Mouse (Mus musculus): ENCODE results near the gene Tnrc6b. TPM values are rescaled to one million over a fixed set of nuclear protein-coding genes. Genes with fewer than 3 reads are reported as not detected.

Gene Tnrc6b
- polyA plus RNA-seq, 1 experiment from 2014 or later = 41.6 TPM

DNA sequence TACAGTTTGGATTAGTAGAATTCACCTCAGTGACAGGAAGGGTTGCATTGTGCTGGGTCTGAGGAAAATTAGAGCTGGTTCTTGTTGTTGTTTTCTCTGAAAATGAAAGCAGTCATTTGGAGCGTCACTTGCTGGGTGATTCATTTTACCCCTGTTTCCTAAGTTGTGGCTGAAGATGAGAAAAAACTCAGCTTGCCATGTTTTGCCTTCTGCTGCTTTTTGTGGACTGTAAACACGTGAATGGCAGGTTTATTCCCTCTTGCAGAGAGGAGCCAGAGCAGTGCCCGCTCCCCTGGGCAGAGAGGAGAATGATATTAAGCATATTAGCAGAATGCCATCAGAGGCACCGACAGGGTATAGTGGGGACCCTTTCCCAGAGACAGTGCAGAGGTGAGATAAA, 89.7 kb downstream of the Tnrc6b start:
- no peaks in the 10 kb centered on the region for H3K9me3 ChIP-seq (ENCODE audit: control insufficient read depth, low read length)
- peak overlapping the region; percentile 42 for H3K9ac ChIP-seq (replicated peaks; ENCODE audit: low read depth, low read length)
- peak overlapping the region; percentile 63 for H3K4me2 ChIP-seq (ENCODE audit: low read length)
- no peak overlapping the region for H3K27ac ChIP-seq (ENCODE audit: low read length)
- peak overlapping the region; percentile 39 for H3K4me3 ChIP-seq (replicated peaks; ENCODE audit: low read length)
- no peaks in the 10 kb centered on the region for H3K27me3 ChIP-seq (replicated peaks; ENCODE audit: control insufficient read depth, insufficient read depth, low read length)
- H3K36me3 ChIP-seq (ENCODE audit: control insufficient read depth, insufficient read depth) = no peaks in the 10 kb centered on the region
- peaks cover 27% of the 10 kb centered on the region for H3K4me1 ChIP-seq (replicated peaks; ENCODE audit: control insufficient read depth, insufficient read depth, low read length)
- no peak for ATAC-seq
- WGBS = 3% methylated on average over 4 of the region's 4 CpGs

DNA sequence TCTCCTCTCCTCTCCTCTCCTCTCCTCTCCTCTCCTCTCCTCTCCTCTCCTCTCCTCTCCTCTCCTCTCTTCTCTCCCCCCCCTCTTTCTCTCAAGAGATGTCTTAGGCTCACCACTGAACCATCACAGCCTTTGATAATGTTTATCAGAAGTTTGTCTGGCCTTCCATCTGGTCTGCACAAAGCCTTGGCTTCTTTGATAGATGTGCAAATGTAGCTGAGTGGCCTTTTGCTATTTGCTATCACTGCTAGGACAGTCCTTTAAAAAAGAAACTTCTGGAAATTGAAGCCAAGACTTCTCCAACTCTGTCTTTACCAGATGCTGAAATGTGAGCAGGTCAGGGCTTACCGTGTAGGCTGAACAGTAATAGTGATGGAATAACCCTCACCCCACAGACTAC, 90.5 kb downstream of the Tnrc6b start:
- no peaks in the 10 kb centered on the region for H3K9me3 ChIP-seq (ENCODE audit: control insufficient read depth, low read length)
- H3K4me1 ChIP-seq (replicated peaks; ENCODE audit: control insufficient read depth, insufficient read depth, low read length) = peaks cover 27% of the 10 kb centered on the region
- WGBS = 59% methylated on average over 1 of the region's 1 CpGs
- no peaks in the 10 kb centered on the region for H3K36me3 ChIP-seq (ENCODE audit: control insufficient read depth, insufficient read depth)
- H3K4me3 ChIP-seq (replicated peaks; ENCODE audit: low read length) = no peak overlapping the region
- peak overlapping the region; percentile 63 for H3K4me2 ChIP-seq (ENCODE audit: low read length)
- no peak for ATAC-seq
- no peak overlapping the region for H3K27ac ChIP-seq (ENCODE audit: low read length)
- H3K27me3 ChIP-seq (replicated peaks; ENCODE audit: control insufficient read depth, insufficient read depth, low read length) = no peaks in the 10 kb centered on the region
- H3K9ac ChIP-seq (replicated peaks; ENCODE audit: low read depth, low read length) = no peak overlapping the region

- WGBS = 79% methylated on average over 5 of the region's 5 CpGs
- no peak overlapping the region for H3K4me3 ChIP-seq (replicated peaks; ENCODE audit: low read length)
- H3K4me2 ChIP-seq (ENCODE audit: low read length) = no peak overlapping the region
- no peak for ATAC-seq
- no peak overlapping the region for H3K27ac ChIP-seq (ENCODE audit: low read length)
- no peak overlapping the region for H3K9ac ChIP-seq (replicated peaks; ENCODE audit: low read depth, low read length)
- H3K36me3 ChIP-seq (ENCODE audit: control insufficient read depth, insufficient read depth) = no peaks in the 10 kb centered on the region
- no peaks in the 10 kb centered on the region for H3K9me3 ChIP-seq (ENCODE audit: control insufficient read depth, low read length)
- H3K27me3 ChIP-seq (replicated peaks; ENCODE audit: control insufficient read depth, insufficient read depth, low read length) = no peaks in the 10 kb centered on the region
- H3K4me1 ChIP-seq (replicated peaks; ENCODE audit: control insufficient read depth, insufficient read depth, low read length) = peaks cover 5% of the 10 kb centered on the region; the same call in 1 of the 2 replicates
Measured at GRCm38 (mm10) chr15:80807162-80807561, 96.0 kb downstream of the Tnrc6b start.

DNA sequence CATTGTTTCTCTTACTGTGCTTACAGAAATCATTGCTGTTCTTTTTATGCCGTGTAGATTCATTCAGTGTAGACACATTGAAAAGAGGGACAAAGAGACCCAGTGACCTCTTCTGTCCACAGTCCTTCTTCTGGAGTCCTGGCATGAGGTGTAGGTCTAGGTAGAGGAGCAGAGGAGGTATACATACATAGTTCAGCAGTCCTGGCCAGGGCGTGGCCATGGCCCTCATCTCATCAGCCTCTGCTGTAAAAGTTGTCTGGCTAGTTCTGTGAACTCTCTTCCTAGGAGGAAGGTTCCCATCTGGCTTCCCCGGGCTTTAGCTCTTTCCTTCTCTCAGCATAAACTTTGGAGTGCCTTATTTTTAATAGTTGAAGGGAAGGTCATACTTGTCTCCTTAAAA, 99.1 kb downstream of the Tnrc6b start:
- no peaks in the 10 kb centered on the region for H3K27me3 ChIP-seq (replicated peaks; ENCODE audit: control insufficient read depth, insufficient read depth, low read length)
- H3K4me1 ChIP-seq (replicated peaks; ENCODE audit: control insufficient read depth, insufficient read depth, low read length) = peaks cover 2% of the 10 kb centered on the region; the same call in 1 of the 2 replicates
- H3K4me2 ChIP-seq (ENCODE audit: low read length) = no peak overlapping the region
- H3K9ac ChIP-seq (replicated peaks; ENCODE audit: low read depth, low read length) = no peak overlapping the region
- 93% methylated on average over 3 of the region's 3 CpGs for WGBS
- H3K36me3 ChIP-seq (ENCODE audit: control insufficient read depth, insufficient read depth) = no peaks in the 10 kb centered on the region
- no peaks in the 10 kb centered on the region for H3K9me3 ChIP-seq (ENCODE audit: control insufficient read depth, low read length)
- ATAC-seq = no peak
- H3K27ac ChIP-seq (ENCODE audit: low read length) = no peak overlapping the region
- H3K4me3 ChIP-seq (replicated peaks; ENCODE audit: low read length) = no peak overlapping the region

DNA sequence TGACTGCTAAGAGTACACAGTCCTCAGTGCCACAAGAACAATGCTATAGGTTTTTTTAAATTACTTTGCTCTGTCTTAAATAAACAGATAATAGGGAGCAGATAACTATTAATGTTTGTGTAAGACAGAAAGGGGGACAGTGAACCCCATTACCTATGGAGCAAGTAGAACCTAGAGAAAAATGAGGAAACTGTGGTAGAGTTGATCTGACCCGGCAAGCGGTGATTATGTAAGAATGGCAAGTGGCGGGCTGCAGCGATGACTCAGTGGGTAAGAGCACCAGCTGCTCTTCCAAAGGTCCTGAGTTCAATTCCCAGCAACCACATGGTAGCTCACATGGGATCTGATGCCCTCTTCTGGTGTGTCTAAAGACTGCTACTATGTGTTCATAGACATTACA, 101.7 kb downstream of the Tnrc6b start:
- H3K9ac ChIP-seq (replicated peaks; ENCODE audit: low read depth, low read length) = no peak overlapping the region
- ATAC-seq = no peak
- 89% methylated on average over 4 of the region's 4 CpGs for WGBS
- no peaks in the 10 kb centered on the region for H3K36me3 ChIP-seq (ENCODE audit: control insufficient read depth, insufficient read depth)
- no peak overlapping the region for H3K4me3 ChIP-seq (replicated peaks; ENCODE audit: low read length)
- no peak overlapping the region for H3K27ac ChIP-seq (ENCODE audit: low read length)
- no peaks in the 10 kb centered on the region for H3K27me3 ChIP-seq (replicated peaks; ENCODE audit: control insufficient read depth, insufficient read depth, low read length)
- H3K4me2 ChIP-seq (ENCODE audit: low read length) = no peak overlapping the region
- H3K9me3 ChIP-seq (ENCODE audit: control insufficient read depth, low read length) = no peaks in the 10 kb centered on the region
- peaks cover 2% of the 10 kb centered on the region; the same call in 1 of the 2 replicates for H3K4me1 ChIP-seq (replicated peaks; ENCODE audit: control insufficient read depth, insufficient read depth, low read length)

GRCm38 (mm10) chr15:80814792-80815191, 103.7 kb downstream of the Tnrc6b start:
- Histone ChIP-seq H3K4me3 (replicated peaks; ENCODE audit: low read length) (no peak overlapping the region), H3K4me2 (ENCODE audit: low read length) (no peak overlapping the region), H3K4me1 (replicated peaks; ENCODE audit: control insufficient read depth, insufficient read depth, low read length) (peaks cover 2% of the 10 kb centered on the region; the same call in 1 of the 2 replicates), H3K27ac (ENCODE audit: low read length) (no peak overlapping the region), H3K36me3 (ENCODE audit: control insufficient read depth, insufficient read depth) (no peaks in the 10 kb centered on the region), H3K27me3 (replicated peaks; ENCODE audit: control insufficient read depth, insufficient read depth, low read length) (no peaks in the 10 kb centered on the region), H3K9me3 (ENCODE audit: control insufficient read depth, low read length) (no peaks in the 10 kb centered on the region), H3K9ac (replicated peaks; ENCODE audit: low read depth, low read length) (no peak overlapping the region)
- WGBS = 89% methylated on average over 7 of the region's 7 CpGs
- ATAC-seq = no peak

DNA sequence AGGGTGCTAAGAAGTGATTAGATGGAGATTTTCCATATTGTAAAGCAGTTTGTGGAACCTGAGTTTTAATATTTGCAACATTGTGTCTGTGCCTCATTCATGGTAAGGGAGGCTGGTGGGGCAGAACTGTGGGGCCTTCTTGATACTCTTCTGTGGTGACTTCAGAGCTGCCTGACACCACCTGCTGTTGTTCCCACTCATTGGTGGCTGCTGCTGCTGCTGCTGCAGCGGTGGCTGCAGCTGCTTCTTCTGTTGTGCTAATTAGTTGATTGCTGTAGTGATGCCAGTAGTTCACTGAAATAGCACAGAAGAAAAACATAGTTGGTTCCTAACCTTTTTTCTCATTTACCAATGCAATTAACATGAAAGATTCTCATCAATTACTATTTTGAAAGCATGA, 111.2 kb downstream of the Tnrc6b start:
- ATAC-seq = no peak
- Histone ChIP-seq H3K36me3 (ENCODE audit: control insufficient read depth, insufficient read depth) (no peaks in the 10 kb centered on the region), H3K27me3 (replicated peaks; ENCODE audit: control insufficient read depth, insufficient read depth, low read length) (no peaks in the 10 kb centered on the region), H3K4me2 (ENCODE audit: low read length) (no peak overlapping the region), H3K9ac (replicated peaks; ENCODE audit: low read depth, low read length) (no peak overlapping the region), H3K27ac (ENCODE audit: low read length) (0 out of 2 replicates have a peak overlapping the region, but pooled peaks have one; percentile 34), H3K4me1 (replicated peaks; ENCODE audit: control insufficient read depth, insufficient read depth, low read length) (peaks cover 14% of the 10 kb centered on the region), H3K9me3 (ENCODE audit: control insufficient read depth, low read length) (no peaks in the 10 kb centered on the region), H3K4me3 (replicated peaks; ENCODE audit: low read length) (no peak overlapping the region)
- WGBS = 12% methylated on average over 1 of the region's 1 CpGs

DNA sequence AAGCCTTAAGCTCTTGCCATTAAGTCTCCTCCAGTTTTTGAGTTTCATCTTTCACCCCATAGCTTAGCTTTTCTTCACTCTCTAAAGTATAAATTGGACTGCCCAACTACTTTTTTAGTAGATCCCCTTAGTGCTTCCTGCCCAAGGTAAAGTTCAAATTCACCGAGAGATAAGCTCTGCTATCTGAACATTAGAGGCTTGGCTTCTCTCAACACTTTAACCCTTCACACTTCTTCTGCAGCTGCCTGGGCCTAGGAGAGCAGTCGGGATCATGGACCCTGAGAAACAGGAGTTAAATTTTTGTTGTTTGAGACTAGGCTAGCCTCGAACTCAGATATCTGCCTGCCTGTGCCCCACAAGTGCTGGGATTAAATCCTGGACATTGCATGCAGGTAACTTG, 120.1 kb downstream of the Tnrc6b start:
- Histone ChIP-seq H3K4me1 (replicated peaks; ENCODE audit: control insufficient read depth, insufficient read depth, low read length) (0 out of 2 replicates have a peak, but pooled peaks cover 3% of the 10 kb centered on the region), H3K27ac (ENCODE audit: low read length) (no peak overlapping the region), H3K9me3 (ENCODE audit: control insufficient read depth, low read length) (no peaks in the 10 kb centered on the region), H3K4me2 (ENCODE audit: low read length) (no peak overlapping the region), H3K36me3 (ENCODE audit: control insufficient read depth, insufficient read depth) (no peaks in the 10 kb centered on the region), H3K9ac (replicated peaks; ENCODE audit: low read depth, low read length) (no peak overlapping the region), H3K4me3 (replicated peaks; ENCODE audit: low read length) (no peak overlapping the region), H3K27me3 (replicated peaks; ENCODE audit: control insufficient read depth, insufficient read depth, low read length) (no peaks in the 10 kb centered on the region)
- 90% methylated on average over 3 of the region's 3 CpGs for WGBS
- ATAC-seq = no peak

GRCm38 (mm10) chr15:80832808-80833207, 121.7 kb downstream of the Tnrc6b start:
- ATAC-seq = no peak
- H3K9me3 ChIP-seq (ENCODE audit: control insufficient read depth, low read length) = no peaks in the 10 kb centered on the region
- H3K27me3 ChIP-seq (replicated peaks; ENCODE audit: control insufficient read depth, insufficient read depth, low read length) = no peaks in the 10 kb centered on the region
- H3K4me1 ChIP-seq (replicated peaks; ENCODE audit: control insufficient read depth, insufficient read depth, low read length) = 0 out of 2 replicates have a peak, but pooled peaks cover 3% of the 10 kb centered on the region
- H3K4me2 ChIP-seq (ENCODE audit: low read length) = no peak overlapping the region
- no peak overlapping the region for H3K9ac ChIP-seq (replicated peaks; ENCODE audit: low read depth, low read length)
- no peak overlapping the region for H3K27ac ChIP-seq (ENCODE audit: low read length)
- WGBS = 75% methylated on average over 3 of the region's 3 CpGs
- H3K4me3 ChIP-seq (replicated peaks; ENCODE audit: low read length) = no peak overlapping the region
- H3K36me3 ChIP-seq (ENCODE audit: control insufficient read depth, insufficient read depth) = no peaks in the 10 kb centered on the region

DNA sequence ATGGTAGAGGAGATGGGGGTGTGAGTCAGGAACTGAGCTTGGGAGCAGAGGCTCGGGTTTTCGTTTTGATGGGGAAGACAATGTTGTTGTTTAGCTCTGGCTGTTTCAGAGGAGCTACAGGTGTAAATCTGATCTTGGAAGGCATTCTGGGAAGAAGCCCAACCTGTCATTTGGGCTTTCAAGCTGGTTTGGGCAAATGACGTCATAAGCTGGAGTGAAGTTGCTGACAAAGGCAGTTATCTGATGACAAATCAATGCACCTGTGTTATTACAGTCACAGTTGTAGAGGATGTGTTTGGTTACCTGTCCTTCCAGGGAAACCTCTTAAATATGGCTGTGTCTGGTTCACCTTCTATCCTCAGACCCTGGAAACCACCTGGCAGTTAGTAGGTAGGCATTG, 125.1 kb downstream of the Tnrc6b start:
- Histone ChIP-seq H3K4me3 (replicated peaks; ENCODE audit: low read length) (no peak overlapping the region), H3K9ac (replicated peaks; ENCODE audit: low read depth, low read length) (no peak overlapping the region), H3K27ac (ENCODE audit: low read length) (no peak overlapping the region), H3K4me1 (replicated peaks; ENCODE audit: control insufficient read depth, insufficient read depth, low read length) (peaks cover 16% of the 10 kb centered on the region), H3K4me2 (ENCODE audit: low read length) (no peak overlapping the region), H3K9me3 (ENCODE audit: control insufficient read depth, low read length) (no peaks in the 10 kb centered on the region), H3K36me3 (ENCODE audit: control insufficient read depth, insufficient read depth) (no peaks in the 10 kb centered on the region), H3K27me3 (replicated peaks; ENCODE audit: control insufficient read depth, insufficient read depth, low read length) (no peaks in the 10 kb centered on the region)
- 62% methylated on average over 3 of the region's 3 CpGs for WGBS
- no peak for ATAC-seq

All from forebrain, embryonic 16.5 days (tissue).